Mouse (Mus musculus): ENCODE measurements around the gene Gm21304.
"Not testable (repeated sequence)": the region's sequence is repeated elsewhere in the genome, so short reads cannot be mapped to it uniquely, and the experiment has no call there.

The Gm21304 gene

GRCm38 (mm10) chr10:104168215-104168614 is at the start of gene Gm21304:
Gm21304 (plus strand) TSS chr10:104168515.
- in situ Hi-C loops (cut with MseI, MboI): not testable (repeated sequence)

- in situ Hi-C loops (cut with MseI, MboI): not testable (repeated sequence)
Measured at GRCm38 (mm10) chr10:104142687-104143086, 25.6 kb upstream of the Gm21304 start, which contains the start of gene Gm21293. Gm21293 (plus strand) TSS chr10:104142987.

GRCm38 (mm10) chr10:104151197-104151596 is 17.1 kb upstream of the Gm21304 start, which contains the start of gene Gm6763:
Gm6763 (plus strand) TSS chr10:104151497.
- in situ Hi-C loops (cut with MseI, MboI): not testable (repeated sequence)

- in situ Hi-C loops (cut with MseI, MboI): not testable (repeated sequence)
Measured at GRCm38 (mm10) chr10:104159706-104160105, 8.6 kb upstream of the Gm21304 start, which contains the start of gene Gm8764. Gm8764 (plus strand) TSS chr10:104160006.

GRCm38 (mm10) chr10:104176724-104177123 is 8.4 kb downstream of the Gm21304 start, which contains the start of gene Gm21312:
Gm21312 (plus strand) TSS chr10:104177024.
- in situ Hi-C loops (cut with MseI, MboI): not testable (repeated sequence)

- in situ Hi-C loops (cut with MseI, MboI): not testable (repeated sequence)
Measured at GRCm38 (mm10) chr10:104185233-104185632, 16.9 kb downstream of the Gm21304 start, which contains the start of gene Gm20765. Gm20765 (plus strand) TSS chr10:104185533.

GRCm38 (mm10) chr10:104193742-104194141 is 25.4 kb downstream of the Gm21304 start, which contains the start of gene Gm4340:
Gm4340 (plus strand) TSS chr10:104194042.
- in situ Hi-C loops (cut with MseI, MboI): not testable (repeated sequence)

- in situ Hi-C loops (cut with MseI, MboI): no loop called here
Measured at GRCm38 (mm10) chr10:104209655-104210054, 41.3 kb downstream of the Gm21304 start.

- in situ Hi-C loops (cut with MseI, MboI): no loop called here
Measured at GRCm38 (mm10) chr10:104210268-104210990, 42.1 kb downstream of the Gm21304 start.

GRCm38 (mm10) chr10:104214527-104214926 is 46.2 kb downstream of the Gm21304 start:
- in situ Hi-C loops (cut with MseI, MboI): no loop called here
